Mouse (Mus musculus): ENCODE measurements around the gene Grifin.

DNA sequence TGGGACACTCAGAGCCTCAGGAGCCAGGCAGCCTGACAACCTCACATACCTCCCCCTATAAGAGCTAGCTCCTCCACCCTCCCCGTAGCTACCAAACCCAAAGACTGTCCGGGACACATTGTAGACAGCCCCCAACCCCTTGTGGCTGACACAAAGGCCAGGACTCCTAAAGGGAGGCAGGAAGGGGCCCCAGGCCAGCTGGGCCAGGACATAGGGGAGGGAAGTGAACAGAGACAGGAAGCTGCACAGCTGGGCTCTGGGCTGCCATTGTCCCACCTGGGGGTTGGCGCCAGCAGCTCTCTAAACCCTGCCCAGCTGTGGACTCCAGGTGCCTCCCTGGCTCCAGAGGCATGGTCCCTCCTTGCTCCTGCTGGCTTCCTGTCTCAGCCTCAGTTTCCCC lies 8.0 kb downstream of the Grifin start:
- TF ChIP-seq GATA1 (IDR thresholded peaks at IDR 0.05; ENCODE audit: borderline replicate concordance, low read length) (no peak), FLI1 (IDR thresholded peaks at IDR 0.05; ENCODE audit: low read length) (no peak)
